Mouse (Mus musculus) Muller cell, postnatal 12 days (primary cell): Measurements from ENCODE around the gene Prkca.
A peak's percentile ranks its signal among the peaks of the same experiment; 100 is the strongest.

Experiments used
- DNase-seq: peaks from one replicate; pipeline ENCODE4 v3.0.0-alpha.2; 2015; ENCODE audit errors: inconsistent ontology term

The Prkca gene

DNA sequence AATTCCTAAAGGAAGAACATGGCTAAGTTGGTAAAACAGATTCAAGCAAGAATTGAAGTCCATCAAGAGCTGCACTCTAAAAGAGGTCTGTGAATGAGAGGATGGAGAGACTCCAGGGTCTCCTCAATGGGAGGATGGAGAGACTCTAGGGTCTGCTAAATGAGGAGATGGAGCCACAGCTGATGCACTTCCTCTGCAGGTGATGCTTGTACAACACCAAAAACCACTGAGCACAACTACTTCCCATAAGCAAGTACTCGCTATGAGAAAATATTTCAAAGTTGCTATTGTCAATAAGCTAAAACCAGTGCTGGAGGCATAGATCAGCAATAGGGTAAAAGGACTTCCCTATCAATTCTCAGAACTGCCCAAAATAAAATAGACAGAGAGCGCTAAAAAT lies 137.1 kb downstream of the Prkca start:
- DNase-seq: no peak

DNA sequence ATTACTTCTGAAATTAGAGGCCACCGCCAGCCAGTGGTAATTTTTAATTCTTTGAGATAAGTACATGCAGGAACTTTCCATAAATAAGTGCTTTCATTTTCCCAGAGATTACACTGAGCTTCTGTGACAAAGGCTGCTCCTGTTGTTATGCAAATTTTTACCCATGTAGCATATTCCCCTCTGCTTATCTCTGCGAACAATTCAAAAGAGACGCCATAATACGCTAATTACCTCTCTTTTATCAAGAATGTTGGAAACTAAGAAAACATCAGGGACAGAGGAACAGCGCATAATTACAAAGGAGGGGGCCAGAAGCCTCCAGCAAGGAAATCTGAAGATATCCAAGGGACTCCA lies 138.9 kb downstream of the Prkca start:
- DNase-seq: no peak

DNA sequence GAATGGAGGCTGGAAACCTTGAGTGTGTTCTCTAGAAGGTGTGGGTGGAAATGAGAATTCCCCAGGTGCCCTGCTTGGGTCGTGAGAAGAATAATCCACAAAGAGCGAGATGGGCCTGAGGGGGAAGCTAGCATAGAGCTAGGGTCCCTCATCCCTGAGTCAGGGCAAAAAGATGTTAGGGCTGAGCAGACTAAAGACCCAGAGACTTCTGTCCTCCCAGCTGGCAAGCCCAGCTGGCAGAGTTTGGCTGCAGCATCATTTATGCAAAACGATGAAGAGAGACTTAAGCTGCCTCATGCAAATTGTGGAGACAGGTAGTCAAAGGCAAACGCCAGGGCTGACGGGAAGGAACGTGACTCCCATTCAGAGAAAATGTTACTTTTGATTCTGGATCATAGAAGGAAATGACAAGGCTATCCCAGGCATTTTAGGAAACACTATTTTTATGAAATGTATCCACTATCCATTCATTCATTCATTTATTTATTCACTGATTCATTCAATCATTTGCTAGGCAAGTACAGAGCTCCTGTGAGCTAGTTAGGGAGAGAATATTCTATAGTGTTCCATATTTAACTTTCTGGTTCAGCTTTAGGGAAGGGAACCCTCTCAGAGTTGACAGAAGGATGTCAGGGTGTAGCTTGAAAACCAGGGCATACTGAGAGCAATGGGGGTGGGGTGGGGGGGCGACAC lies 139.4 kb downstream of the Prkca start:
- DNase-seq: no peak

DNA sequence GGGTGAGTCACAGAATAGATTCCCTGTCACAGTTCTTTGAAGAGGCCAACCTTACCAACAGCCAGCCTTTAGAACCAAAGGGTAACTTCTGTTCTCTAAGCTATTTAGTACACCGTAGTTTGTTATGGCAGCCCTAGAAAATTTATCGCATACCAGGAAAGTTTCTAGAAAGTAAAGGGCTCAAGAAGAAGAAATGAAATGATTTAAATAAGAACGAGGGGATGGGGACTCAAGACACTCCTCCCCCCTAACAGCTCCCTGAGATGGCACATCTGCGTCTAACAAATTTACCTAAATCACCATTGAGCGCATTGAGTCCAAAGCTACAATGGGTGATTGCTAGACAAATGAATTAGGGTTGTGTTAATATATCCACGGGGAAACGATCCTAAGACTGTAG lies 140.9 kb downstream of the Prkca start:
- DNase-seq: no peak

DNA sequence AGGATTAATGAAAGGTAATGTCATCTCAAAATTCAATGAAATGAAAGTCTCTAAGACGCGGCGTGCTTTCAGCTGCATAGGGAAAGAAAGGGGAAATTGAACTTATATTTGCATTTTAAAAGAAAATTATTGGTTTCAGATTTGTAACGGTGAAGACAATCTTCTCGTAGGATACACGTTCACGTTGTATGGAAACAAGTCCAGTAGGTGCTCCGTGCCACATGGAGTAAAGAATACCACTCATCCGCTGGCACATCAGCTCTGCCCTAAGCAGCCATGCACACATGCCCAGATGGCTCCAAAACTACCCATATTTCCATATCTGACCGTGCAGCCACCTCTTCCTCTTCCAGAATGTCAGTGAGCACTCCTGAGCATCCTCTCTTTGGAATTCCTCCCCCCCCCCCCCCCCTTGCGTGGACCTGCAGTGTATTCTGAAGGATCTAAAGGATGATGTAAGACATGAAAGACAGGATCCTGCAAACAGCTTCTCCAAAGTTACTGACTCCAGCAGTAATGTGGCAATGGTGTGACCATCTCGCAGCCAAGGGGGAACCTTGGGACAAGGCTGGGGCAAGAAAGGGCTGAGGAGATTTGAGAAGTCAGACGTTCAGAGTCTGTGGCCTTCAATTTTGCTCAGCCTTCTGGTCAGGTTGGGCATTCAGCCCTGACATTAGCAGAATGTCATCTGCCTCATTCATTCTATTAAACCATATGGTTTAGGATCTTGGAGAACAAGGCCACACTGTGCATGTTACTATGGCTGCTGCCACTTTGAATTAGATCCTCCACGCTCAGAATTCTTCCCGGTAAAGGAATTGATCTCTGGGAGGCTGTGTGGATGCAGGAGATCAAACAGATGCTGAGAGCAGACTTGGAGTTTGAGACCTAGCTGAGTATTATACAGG lies 142.8 kb downstream of the Prkca start:
- no peak for DNase-seq

DNA sequence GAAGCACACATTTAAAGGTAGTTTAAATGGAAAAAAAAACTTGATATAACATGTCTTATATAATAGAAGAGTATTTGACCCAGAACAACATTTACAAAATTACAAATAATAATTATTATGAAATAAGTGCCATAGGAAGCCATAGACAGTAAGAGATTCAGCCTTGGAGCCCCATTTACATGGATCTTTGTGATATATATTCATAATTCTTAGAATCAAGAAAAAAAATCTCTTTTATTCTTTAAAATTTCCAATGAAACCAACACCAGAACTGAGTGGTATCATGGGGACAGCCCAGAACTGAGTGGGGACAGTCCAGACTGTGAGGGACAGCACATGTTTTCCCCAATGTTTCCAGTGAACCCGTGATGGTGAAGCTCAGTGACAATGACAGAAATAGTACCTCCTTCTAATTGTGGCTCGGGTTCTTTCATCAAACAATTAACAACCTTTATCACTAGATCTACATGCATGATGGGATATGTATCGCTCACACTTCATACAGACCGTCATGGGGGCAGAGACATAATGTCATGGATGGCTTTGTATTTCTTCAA lies 144.2 kb downstream of the Prkca start:
- no peak for DNase-seq

DNA sequence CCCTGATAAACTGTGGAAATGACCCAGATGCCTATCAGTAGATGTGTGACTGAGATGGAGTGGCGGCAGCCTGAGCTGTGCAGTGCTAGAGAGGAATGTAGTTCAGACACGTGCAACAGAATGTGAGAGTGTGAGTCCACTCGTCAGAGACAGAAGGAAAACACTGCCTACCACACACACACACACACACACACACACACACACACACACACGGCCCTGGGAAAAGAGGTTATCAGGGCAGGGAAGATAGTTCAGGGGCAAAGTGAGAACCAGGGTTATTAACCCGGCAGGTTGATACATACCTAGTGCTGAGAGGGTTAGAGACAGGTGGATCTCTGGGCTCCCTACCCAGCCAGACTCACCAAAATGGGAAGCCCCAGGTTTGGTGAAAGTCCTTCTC lies 145.1 kb downstream of the Prkca start:
- no peak for DNase-seq

DNA sequence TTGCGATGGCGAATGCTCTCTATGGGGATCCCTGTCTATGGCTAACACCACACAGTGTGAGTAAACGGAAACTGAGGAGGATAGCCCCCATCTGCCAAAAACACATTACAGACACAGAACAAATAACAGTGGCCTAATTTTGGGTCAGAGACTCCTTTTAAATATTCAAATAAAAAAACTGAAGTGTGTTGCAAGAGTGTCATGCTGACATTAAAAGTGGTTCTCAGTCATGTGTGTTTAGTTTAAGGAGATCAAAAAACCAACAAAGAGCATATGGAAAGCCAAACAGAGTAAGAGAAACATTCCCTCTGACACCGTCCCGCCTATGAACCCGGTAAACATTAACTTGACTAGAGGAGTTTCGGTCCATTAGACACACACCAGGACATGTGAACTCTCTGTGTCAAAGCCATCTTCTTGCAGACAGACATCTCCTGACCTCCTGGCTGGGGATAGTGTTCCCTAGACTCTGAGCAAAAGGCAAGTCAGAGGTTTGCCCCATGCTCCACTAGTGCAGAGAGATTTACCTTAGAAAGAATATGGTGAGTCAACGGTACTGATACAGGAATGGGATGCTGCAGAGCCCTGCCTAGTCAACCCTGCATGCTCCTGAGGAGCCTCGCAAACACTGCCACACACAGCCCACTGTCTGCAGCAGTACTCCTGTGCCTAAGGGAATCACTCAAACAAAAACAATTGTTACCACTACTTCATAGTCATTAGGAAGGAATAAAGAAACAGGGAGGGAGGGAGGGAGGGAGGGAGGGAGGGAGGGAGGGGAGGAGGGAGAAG lies 146.1 kb downstream of the Prkca start:
- no peak for DNase-seq

DNA sequence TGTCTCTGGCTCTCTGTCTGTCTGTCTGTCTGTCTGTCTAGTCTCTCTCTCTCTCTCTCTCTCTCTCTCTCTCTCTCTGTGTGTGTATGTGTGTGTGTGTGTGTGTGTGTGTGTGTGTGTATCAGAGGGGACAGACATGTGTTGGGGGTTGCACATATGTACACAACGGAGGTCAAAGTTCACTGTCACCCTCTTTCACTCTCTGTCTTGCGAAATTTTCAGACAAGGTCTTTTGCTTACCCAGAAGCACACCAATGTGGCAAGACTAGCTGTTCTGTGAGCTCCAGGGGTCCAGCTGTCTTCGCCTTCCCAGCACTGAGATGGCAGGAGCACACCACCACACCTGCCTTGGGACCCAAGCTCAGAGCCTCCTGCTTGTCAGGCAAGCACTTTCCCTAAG lies 146.9 kb downstream of the Prkca start:
- DNase-seq: no peak

DNA sequence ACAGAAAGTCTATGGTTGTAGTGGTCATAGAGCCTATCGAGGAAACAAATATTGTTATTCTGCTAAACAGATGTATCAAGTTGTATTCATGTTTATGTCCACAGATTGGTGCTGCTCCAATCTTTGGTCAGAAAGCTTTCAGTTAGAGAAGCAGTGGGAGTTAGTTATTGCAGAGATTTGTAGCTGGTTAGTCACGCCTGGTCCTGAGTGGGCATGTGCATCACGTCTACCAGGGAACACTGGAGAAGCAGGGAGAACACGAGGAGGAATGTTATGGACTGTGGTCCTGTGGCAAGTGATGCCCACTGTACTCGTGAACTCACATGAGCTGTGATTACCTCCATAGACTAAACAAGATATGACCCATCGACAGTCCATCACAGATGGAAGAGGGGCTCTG lies 153.4 kb downstream of the Prkca start:
- no peak for DNase-seq

DNA sequence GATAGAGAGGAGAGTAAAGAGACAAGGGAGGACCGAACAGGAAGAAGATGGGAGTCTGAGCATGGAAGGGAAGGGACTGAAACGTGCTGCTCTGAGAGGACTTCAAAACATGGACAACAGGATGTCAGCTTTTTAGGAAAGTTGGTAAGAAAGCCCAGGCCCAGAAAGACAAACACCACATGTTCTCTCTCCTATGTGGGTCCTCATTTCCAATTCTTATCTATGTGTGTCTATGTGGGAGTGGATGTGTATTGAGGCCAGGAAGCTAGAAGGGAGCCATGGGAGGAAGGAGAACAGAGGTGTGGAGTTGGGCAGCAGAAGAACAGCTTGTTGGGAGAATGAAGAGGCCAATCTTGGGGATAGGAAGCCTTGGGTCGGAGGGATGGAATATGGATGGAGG lies 154.4 kb downstream of the Prkca start:
- DNase-seq: no peak

DNA sequence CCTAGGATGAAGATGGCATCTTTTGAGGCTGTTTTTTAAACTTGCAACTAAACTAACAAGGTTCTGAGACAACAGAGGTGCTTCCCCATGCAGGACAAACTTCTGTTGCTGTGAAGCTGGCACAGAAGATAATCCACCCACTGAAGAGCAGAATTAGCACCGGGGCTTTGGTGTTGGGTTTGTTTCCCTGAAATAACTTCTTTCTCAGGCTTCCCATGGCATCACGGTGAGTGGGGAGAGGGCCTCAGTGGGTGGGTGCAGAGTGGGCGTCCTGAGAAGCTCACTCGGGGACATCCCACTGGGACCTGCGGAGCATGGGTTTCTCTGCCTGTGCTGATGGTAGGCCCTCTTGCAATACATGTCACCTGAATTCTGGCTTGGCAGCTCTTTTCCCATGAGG lies 161.3 kb downstream of the Prkca start:
- DNase-seq: no peak

DNA sequence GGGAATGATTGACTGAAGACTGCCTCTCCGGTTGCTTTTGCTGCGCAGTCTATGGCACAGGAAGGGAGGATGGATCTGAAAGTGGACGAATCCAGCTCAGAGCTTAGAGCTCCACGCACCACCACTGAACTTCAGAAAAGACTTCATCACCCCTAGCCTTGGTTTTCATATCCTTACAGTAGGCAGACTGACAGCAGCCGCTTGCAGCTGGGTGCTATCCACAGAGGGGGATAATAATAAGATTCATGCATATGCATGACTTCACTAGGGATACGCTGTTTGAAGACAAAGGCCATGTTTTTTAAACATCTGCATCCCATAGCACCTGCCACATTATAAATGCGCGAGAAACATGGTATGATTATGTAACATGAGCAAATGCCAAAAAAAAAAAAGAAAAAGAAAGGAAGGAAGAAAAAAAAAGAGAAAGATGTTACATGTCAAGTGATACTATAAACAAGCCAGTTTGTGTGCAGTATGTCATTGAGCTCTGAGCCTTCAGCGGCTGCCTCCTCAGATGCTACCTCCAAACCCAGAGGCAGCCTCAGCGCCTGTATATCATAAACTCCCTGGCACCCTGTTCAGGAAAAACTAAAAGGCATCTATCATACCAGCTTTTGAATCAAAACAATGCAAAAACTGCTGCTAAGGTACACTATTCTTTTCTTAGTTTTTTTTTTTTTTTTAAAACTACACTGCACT lies 162.6 kb downstream of the Prkca start:
- DNase-seq: no peak

DNA sequence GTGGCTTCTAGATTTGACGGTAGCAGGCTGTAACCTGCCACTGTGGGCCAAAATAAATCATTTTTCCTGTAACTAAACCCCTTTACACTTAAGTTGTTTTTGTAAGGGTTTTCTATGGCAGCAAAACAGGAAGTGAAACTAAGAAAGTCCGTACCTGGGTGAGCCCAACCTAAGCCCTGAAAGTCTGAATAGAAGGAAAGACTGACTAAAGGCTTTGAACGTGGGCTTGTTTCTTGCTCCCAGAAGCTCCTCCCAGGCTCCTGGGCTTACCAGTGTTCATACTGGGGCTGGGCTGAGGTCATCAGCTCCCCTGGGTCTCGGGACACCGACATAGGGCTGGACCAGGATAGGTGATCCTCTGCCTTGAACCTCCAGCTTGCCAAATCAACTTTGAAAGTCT lies 164.9 kb downstream of the Prkca start:
- DNase-seq: no peak

DNA sequence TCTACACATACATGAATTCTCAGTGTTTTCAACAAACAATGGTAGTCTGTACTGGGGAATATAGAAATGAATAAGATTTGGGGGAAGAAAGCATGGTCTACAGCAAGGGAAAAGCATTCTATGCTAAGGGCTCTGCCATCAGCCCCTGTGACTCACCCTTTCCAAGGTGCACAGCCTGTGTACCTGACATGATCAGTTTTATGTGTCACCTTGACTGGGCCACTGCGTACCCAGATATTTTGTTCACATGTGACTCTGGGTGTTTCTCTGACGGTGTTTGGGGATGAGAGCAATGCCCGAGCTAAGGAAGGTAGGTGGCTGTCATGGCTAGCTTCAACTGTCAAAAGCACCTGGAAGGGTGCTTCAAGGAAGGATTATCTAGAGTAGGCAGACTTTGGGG lies 165.5 kb downstream of the Prkca start:
- no peak for DNase-seq

DNA sequence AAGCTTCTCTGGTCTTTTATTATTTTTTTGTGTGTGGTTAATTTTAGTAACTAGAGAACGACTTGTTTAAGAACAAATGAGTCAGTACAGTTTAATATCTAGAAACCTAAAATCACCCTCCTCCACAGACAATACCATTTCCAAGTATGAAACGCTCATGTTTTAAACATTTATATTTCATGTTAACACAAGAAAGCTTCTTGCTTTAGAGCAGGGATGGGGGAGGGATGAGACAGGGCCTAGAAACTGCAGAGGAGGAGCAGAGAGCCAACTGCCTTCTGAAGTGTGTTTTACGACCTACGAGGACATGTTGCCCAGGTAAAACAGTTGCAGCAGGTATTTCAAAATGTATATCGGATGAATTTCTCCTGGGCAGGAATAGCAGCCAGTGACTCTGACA lies 167.0 kb downstream of the Prkca start:
- no peak for DNase-seq

DNA sequence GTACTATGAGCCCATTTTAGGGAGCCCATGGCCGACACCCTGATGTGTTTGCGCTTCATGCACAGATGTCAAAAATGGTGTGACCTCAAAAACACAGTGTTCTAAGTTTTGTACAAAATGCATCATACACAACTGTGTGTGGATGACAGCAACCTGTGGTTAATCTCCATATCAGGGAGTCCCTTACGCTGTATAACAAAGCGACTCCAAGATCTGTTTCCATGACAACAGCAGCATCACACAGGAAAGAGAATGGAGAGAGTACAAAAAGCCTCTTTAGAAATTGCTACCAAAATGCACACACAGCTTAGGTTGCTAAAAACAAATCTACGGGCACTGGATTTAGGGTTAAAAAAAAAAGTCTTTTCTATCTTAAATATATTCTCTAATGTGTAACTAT lies 171.8 kb downstream of the Prkca start:
- DNase-seq: no peak

DNA sequence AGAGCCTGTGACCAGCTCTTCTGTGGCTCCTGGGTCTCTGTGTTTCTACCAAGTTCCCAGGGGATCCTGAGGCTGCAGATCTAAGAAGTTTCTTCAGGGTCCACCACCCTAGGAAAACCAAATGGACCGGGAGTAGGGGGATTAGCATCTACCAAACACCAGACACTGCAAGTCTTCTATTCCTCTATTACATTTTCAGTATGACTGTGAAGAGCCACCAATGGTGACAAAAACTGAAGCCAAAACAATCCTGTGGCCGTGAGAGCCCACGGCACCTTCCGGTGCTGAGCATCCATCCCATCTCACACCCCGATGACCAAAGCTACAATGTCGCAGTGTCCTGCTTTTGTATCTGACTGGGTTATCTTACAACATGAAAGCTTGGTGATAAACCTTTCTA lies 172.5 kb downstream of the Prkca start:
- no peak for DNase-seq

DNA sequence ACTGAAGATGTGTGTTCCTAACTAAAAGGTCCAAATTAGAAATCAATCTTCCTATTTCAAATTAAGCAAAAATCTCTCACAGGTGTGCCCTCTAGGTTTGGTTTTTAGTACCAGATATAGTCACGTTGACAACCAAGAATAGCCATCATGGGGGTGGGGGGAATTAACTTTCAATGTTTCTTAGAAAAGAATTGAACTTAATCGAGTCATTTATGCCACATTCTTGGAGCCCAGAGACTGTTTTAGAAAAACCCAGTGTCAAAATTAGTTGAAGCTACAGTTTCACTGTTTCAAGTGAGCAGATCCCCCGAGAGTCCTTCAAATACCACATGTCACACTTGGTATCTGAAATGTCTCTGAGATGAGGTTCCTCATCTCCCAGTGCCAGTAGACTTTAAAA lies 173.6 kb downstream of the Prkca start:
- no peak for DNase-seq

DNA sequence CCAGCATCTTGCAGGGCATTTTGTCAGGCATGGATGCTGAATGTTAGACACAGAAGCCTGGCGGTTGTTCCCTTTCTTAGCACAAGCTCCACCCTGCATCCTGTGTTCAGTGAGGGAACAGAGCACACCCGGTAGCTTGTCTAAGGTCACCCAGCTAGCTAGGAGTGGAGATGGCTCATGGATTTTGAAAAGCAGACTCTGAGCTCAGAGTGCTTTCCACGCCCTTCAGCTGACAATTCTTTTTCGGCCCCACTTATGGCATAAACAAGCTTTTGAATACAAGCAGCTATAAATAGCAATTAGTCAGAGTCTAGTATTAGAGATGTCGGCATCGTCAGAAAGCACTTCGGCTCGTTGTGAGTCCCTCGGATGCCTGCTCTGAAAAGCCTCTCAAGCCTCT lies 178.0 kb downstream of the Prkca start:
- peak; percentile 68 for DNase-seq

DNA sequence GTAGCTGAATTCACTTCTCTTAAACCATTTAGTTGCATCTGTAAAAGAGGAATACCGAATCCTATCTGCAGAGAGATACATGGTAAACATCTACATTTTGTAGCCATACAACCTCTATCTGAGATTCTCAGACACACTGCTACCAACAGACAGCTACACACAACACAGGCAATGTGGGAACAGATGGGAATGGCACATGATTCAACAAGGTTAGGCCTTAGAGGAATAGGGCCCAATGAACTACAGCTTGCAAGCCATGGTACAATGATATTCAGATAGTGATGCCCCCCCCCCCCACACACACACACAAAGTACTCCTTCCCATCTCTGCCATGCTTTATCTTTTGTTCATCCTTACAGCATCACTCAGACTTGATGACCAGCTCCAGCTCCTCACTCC lies 181.1 kb downstream of the Prkca start:
- DNase-seq: no peak

DNA sequence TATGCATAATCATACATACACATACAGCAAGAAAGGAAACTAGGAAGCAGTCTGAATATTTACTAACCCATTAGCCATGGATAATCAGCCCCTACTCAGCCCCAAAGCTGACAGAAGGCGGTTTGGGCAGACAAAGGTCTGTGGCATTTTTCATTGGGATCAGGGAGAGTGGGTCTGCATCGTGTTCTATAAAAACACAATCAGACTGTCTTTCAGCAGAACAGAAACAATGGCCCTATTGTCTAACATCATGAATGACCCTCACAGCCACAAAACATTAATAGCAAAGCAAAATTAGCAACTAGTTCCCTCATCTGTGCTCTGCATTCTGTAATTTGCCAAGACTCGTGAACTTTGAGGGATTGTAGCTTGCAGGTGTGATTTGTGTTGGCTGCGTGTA lies 181.6 kb downstream of the Prkca start:
- DNase-seq: peak; percentile 85
